7 mouse cellular contexts compared by ENCODE assay signal in the genomic region with DNA sequence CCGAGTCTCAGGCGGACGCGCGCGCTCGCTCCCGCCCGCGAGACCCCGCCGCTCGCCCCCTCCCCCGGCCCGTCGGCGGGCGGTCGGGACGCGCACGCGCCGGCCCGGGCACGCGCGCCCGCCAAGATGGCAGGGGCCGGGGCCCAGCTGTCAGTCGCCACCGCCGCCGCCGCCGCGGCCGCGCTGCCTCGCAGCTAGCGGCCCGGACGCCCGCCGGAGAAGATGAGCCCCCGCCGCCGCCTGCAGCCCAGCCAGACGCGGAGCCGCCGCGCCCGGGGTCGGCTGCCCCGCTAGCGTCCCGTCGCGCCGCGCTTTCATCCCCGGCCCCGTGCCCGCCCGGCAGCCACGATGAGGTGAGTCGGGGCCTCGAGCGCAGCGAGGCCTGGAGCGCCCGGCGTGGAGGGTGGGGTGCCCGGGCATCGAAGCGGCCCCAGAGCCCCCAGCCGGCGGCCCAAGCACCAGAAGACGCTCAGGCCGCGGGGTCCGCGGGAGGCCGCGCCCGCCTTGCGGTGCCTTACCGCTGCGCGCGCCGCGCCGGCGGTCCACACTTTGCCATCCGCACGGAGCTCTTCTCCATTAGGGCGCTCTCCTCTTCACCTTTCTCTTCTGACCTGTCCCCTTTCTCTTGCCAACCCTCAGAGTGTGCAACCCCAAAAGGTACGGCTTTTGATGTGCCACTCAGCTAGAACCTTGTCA. TPM values are rescaled to one million over a fixed set of nuclear protein-coding genes. Genes with fewer than 3 reads are reported as not detected.
DNase-seq lines count a peak whose midpoint lies in the region; ATAC-seq and TF ChIP-seq lines count a peak whose summit lies in the region.

No protein-coding gene starts in this region.

- H3K4me3 ChIP-seq in lung, embryonic 14.5 days (ENCODE audit: low read depth, low read length), result peak overlapping the region; percentile 97
- peak overlapping the region; percentile 94 for H3K4me3 ChIP-seq in embryonic facial prominence, embryonic 15.5 days (replicated peaks)
- H3K4me3 ChIP-seq in hindbrain, embryonic 15.5 days, result peak overlapping the region; percentile 95

- H3K36me3 ChIP-seq in lung, embryonic 14.5 days (ENCODE audit: insufficient read depth), result no peaks in the 10 kb centered on the region
- no peaks in the 10 kb centered on the region for H3K36me3 ChIP-seq in embryonic facial prominence, embryonic 15.5 days
- no peaks in the 10 kb centered on the region for H3K36me3 ChIP-seq in hindbrain, embryonic 15.5 days

- peak; percentile 83 for DNase-seq in lung, embryonic 14.5 days
- no peak for DNase-seq in lung, adult 18-20 months
- peak; percentile 11 for DNase-seq in adrenal gland, adult 8-10 months
- DNase-seq in lung, postnatal 4 days, result peak; percentile 50 to 77
- DNase-seq in thymus, postnatal 14 days, result peak; percentile 64

- TF ChIP-seq CTCF in lung, embryonic 14.5 days (IDR thresholded peaks at IDR 0.05; ENCODE audit: low read depth), result no peak

- peak overlapping the region; percentile 75 for H3K4me2 ChIP-seq in lung, embryonic 14.5 days
- H3K4me2 ChIP-seq in embryonic facial prominence, embryonic 15.5 days (replicated peaks), result peak overlapping the region; percentile 69
- H3K4me2 ChIP-seq in hindbrain, embryonic 15.5 days, result peak overlapping the region; percentile 62

- no peaks in the 10 kb centered on the region for H3K9me3 ChIP-seq in lung, embryonic 14.5 days (ENCODE audit: low read depth, low read length)
- no peaks in the 10 kb centered on the region for H3K9me3 ChIP-seq in embryonic facial prominence, embryonic 15.5 days (replicated peaks)
- H3K9me3 ChIP-seq in hindbrain, embryonic 15.5 days, result no peaks in the 10 kb centered on the region

- ATAC-seq in lung, embryonic 14.5 days (ENCODE audit: insufficient read depth), result peak; percentile 51
- ATAC-seq in embryonic facial prominence, embryonic 15.5 days (ENCODE audit: insufficient number of reproducible peaks, low FRiP score, low TSS enrichment, low read depth), result peak; percentile 65
- ATAC-seq in hindbrain, embryonic 15.5 days (ENCODE audit: low FRiP score, low read depth), result peak; percentile 72

- under 1% methylated on average over 93 of the region's 100 CpGs for WGBS in lung, embryonic 14.5 days
- under 1% methylated on average over 71 of the region's 100 CpGs for WGBS in embryonic facial prominence, embryonic 15.5 days
- 1% methylated on average over 50 of the region's 100 CpGs for WGBS in hindbrain, embryonic 15.5 days

- peak overlapping the region; percentile 83 for H3K27ac ChIP-seq in lung, embryonic 14.5 days (ENCODE audit: low read depth)
- H3K27ac ChIP-seq in embryonic facial prominence, embryonic 15.5 days (replicated peaks), result peak overlapping the region; percentile 91
- H3K27ac ChIP-seq in hindbrain, embryonic 15.5 days (replicated peaks), result peak overlapping the region; percentile 95

- H3K27me3 ChIP-seq in lung, embryonic 14.5 days (ENCODE audit: insufficient read depth, low read length), result no peaks in the 10 kb centered on the region
- no peaks in the 10 kb centered on the region for H3K27me3 ChIP-seq in embryonic facial prominence, embryonic 15.5 days
- H3K27me3 ChIP-seq in hindbrain, embryonic 15.5 days, result no peaks in the 10 kb centered on the region

- H3K4me1 ChIP-seq in lung, embryonic 14.5 days (ENCODE audit: insufficient read depth), result peaks cover 11% of the 10 kb centered on the region
- peaks cover 34% of the 10 kb centered on the region for H3K4me1 ChIP-seq in embryonic facial prominence, embryonic 15.5 days
- peaks cover 51% of the 10 kb centered on the region for H3K4me1 ChIP-seq in hindbrain, embryonic 15.5 days (replicated peaks)

- peak overlapping the region; percentile 88 for H3K9ac ChIP-seq in lung, embryonic 14.5 days
- H3K9ac ChIP-seq in embryonic facial prominence, embryonic 15.5 days, result peak overlapping the region; percentile 97
- peak overlapping the region; percentile 98 for H3K9ac ChIP-seq in hindbrain, embryonic 15.5 days

RNA-seq across cellular contexts. Expression of a gene that starts 0.5 kb away (rescaled TPM):
- 79.2 and 88.7 TPM in 2 replicates for polyA plus RNA-seq in lung, embryonic 14.5 days (2014; fragmentation: Nextera tagmentation; extraction: Ambion mirVana)
- 10 to 100 TPM; 45.4 to 65.2 (median 50.3) TPM for total RNA-seq in adrenal gland, adult 8-10 months (2022)
- 59.9 and 63.4 TPM in 2 replicates for polyA plus RNA-seq in embryonic facial prominence, embryonic 15.5 days (2015; fragmentation: Nextera tagmentation; extraction: Ambion mirVana)
- polyA plus RNA-seq in hindbrain, embryonic 15.5 days (2015; fragmentation: Nextera tagmentation; extraction: Ambion mirVana), result 227 and 250 TPM in 2 replicates

Comparison
In these comparisons a context has a peak if more than half of its experiments do, and no peak if none do; other contexts are left out.
1. DNase-seq: peak in lung, embryonic 14.5 days (single experiment), adrenal gland, adult 8-10 months (single experiment), lung, postnatal 4 days (2 of 2) and thymus, postnatal 14 days (single experiment); none in lung, adult 18-20 months (0 of 2).
2. Peak in every context shown above with its lines, with median percentiles within 50 percentile points of each other: ATAC-seq, H3K27ac ChIP-seq, H3K4me2 ChIP-seq, H3K4me3 ChIP-seq and H3K9ac ChIP-seq.